Mouse (Mus musculus): Measurements from ENCODE around the gene Ripor1. TPM values are rescaled to one million over a fixed set of nuclear protein-coding genes. Genes with fewer than 3 reads are reported as not detected.

The Ripor1 gene
- total and polyA plus RNA-seq, 3 experiments = 8.0 to 179 (median 150) TPM

GRCm38 (mm10) chr8:105623679-105624245 is 18.7 kb downstream of the Ripor1 start:
- DNase-seq (ENCODE audit: low spot score) = no peak

GRCm38 (mm10) chr8:105624401-105624800 is 19.3 kb downstream of the Ripor1 start:
- TF ChIP-seq GATA1 (IDR thresholded peaks at IDR 0.05; ENCODE audit: borderline replicate concordance, low read length) = no peak
- TF ChIP-seq TAL1 (conservative IDR thresholded peaks at IDR 0.05; ENCODE audit: low read depth, low read length) = no peak
- TF ChIP-seq POLR2AphosphoS5 (IDR thresholded peaks at IDR 0.05; ENCODE audit: insufficient replicate concordance, low read depth, low read length) = no peak
- no peak for TF ChIP-seq CTCF (IDR thresholded peaks at IDR 0.05; ENCODE audit: low read depth, low read length)
- Histone ChIP-seq H3K36me3 (replicated peaks) (peaks cover 85% of the 10 kb centered on the region), H3K4me1 (ENCODE audit: insufficient read depth, low read depth, low read length) (peaks cover 56% of the 10 kb centered on the region), H3K4me3 (ENCODE audit: low read depth, low read length) (no peak overlapping the region), H3K9me3 (replicated peaks) (no peaks in the 10 kb centered on the region), H3K27me3 (ENCODE audit: insufficient read depth, low read length) (no peaks in the 10 kb centered on the region; the same call in 1 of the 2 replicates)
- ATAC-seq (ENCODE audit: extremely low read depth, insufficient number of reproducible peaks, low FRiP score, poor library complexity, severe bottlenecking) (no peak), DNase-seq (ENCODE audit: low spot score) (no peak)

More at GRCm38 (mm10) chr8:105623679-105624245, 18.7 kb downstream of the Ripor1 start:
- peaks cover 62% of the 10 kb centered on the region for H3K4me1 ChIP-seq (ENCODE audit: insufficient read depth, low read depth, low read length)
- TF ChIP-seq POLR2AphosphoS5 (IDR thresholded peaks at IDR 0.05; ENCODE audit: insufficient replicate concordance, low read depth, low read length) (no peak), GATA2 (IDR thresholded peaks at IDR 0.05; ENCODE audit: borderline replicate concordance, low read depth, low read length) (no peak), CTCF (IDR thresholded peaks at IDR 0.05; ENCODE audit: low read depth, low read length) (no peak), GATA1 (IDR thresholded peaks at IDR 0.05; ENCODE audit: borderline replicate concordance, low read length) (no peak), TAL1 (conservative IDR thresholded peaks at IDR 0.05; ENCODE audit: low read depth, low read length) (no peak)
- no peak overlapping the region for H3K4me3 ChIP-seq (ENCODE audit: low read depth, low read length)
- H3K36me3 ChIP-seq (replicated peaks) = peaks cover 90% of the 10 kb centered on the region
- ATAC-seq (ENCODE audit: extremely low read depth, insufficient number of reproducible peaks, low FRiP score, poor library complexity, severe bottlenecking) = no peak
- no peaks in the 10 kb centered on the region for H3K9me3 ChIP-seq (replicated peaks)
- H3K27me3 ChIP-seq (ENCODE audit: insufficient read depth, low read length) = no peaks in the 10 kb centered on the region; the same call in 1 of the 2 replicates

GRCm38 (mm10) chr8:105624831-105625230 is 19.8 kb downstream of the Ripor1 start:
- TF ChIP-seq TAL1 (conservative IDR thresholded peaks at IDR 0.05; ENCODE audit: low read depth, low read length) (no peak), GATA1 (IDR thresholded peaks at IDR 0.05; ENCODE audit: borderline replicate concordance, low read length) (no peak), GATA2 (IDR thresholded peaks at IDR 0.05; ENCODE audit: borderline replicate concordance, low read depth, low read length) (no peak), POLR2AphosphoS5 (IDR thresholded peaks at IDR 0.05; ENCODE audit: insufficient replicate concordance, low read depth, low read length) (peak; percentile 19; the same call in 1 of the 2 replicates), CTCF (IDR thresholded peaks at IDR 0.05; ENCODE audit: low read depth, low read length) (no peak)
- H3K36me3 ChIP-seq (replicated peaks) = peaks cover 85% of the 10 kb centered on the region
- ATAC-seq (ENCODE audit: extremely low read depth, insufficient number of reproducible peaks, low FRiP score, poor library complexity, severe bottlenecking) (no peak), DNase-seq (ENCODE audit: low spot score) (no peak)
- no peaks in the 10 kb centered on the region; the same call in 1 of the 2 replicates for H3K27me3 ChIP-seq (ENCODE audit: insufficient read depth, low read length)
- peaks cover 52% of the 10 kb centered on the region for H3K4me1 ChIP-seq (ENCODE audit: insufficient read depth, low read depth, low read length)
- H3K9me3 ChIP-seq (replicated peaks) = no peaks in the 10 kb centered on the region
- H3K4me3 ChIP-seq (ENCODE audit: low read depth, low read length) = no peak overlapping the region

GRCm38 (mm10) chr8:105626086-105626485 is 21.0 kb downstream of the Ripor1 start:
- DNase-seq (ENCODE audit: low spot score) = no peak
- no peaks in the 10 kb centered on the region for H3K9me3 ChIP-seq (replicated peaks)
- no peak overlapping the region for H3K4me3 ChIP-seq (ENCODE audit: low read depth, low read length)
- H3K36me3 ChIP-seq (replicated peaks) = peaks cover 83% of the 10 kb centered on the region
- TF ChIP-seq CTCF (IDR thresholded peaks at IDR 0.05; ENCODE audit: low read depth, low read length) = no peak
- TF ChIP-seq POLR2AphosphoS5 (IDR thresholded peaks at IDR 0.05; ENCODE audit: insufficient replicate concordance, low read depth, low read length) = no peak
- TF ChIP-seq GATA2 (IDR thresholded peaks at IDR 0.05; ENCODE audit: borderline replicate concordance, low read depth, low read length) = no peak
- no peak for TF ChIP-seq TAL1 (conservative IDR thresholded peaks at IDR 0.05; ENCODE audit: low read depth, low read length)
- H3K27me3 ChIP-seq (ENCODE audit: insufficient read depth, low read length) = no peaks in the 10 kb centered on the region
- ATAC-seq (ENCODE audit: extremely low read depth, insufficient number of reproducible peaks, low FRiP score, poor library complexity, severe bottlenecking) = no peak
- H3K4me1 ChIP-seq (ENCODE audit: insufficient read depth, low read depth, low read length) = peaks cover 42% of the 10 kb centered on the region

GRCm38 (mm10) chr8:105629337-105629736 is 24.3 kb downstream of the Ripor1 start:
- no peak for ATAC-seq (ENCODE audit: extremely low read depth, insufficient number of reproducible peaks, low FRiP score, poor library complexity, severe bottlenecking)
- Histone ChIP-seq H3K27me3 (ENCODE audit: insufficient read depth, low read length) (no peaks in the 10 kb centered on the region), H3K4me1 (ENCODE audit: insufficient read depth, low read depth, low read length) (peaks cover 16% of the 10 kb centered on the region), H3K4me3 (ENCODE audit: low read depth, low read length) (no peak overlapping the region), H3K9me3 (replicated peaks) (no peaks in the 10 kb centered on the region), H3K36me3 (replicated peaks) (peaks cover 63% of the 10 kb centered on the region)
- TF ChIP-seq GATA1 (IDR thresholded peaks at IDR 0.05; ENCODE audit: borderline replicate concordance, low read length) (no peak), POLR2AphosphoS5 (IDR thresholded peaks at IDR 0.05; ENCODE audit: insufficient replicate concordance, low read depth, low read length) (no peak), CTCF (IDR thresholded peaks at IDR 0.05; ENCODE audit: low read depth, low read length) (no peak), TAL1 (conservative IDR thresholded peaks at IDR 0.05; ENCODE audit: low read depth, low read length) (no peak), GATA2 (IDR thresholded peaks at IDR 0.05; ENCODE audit: borderline replicate concordance, low read depth, low read length) (no peak)
- no peak for DNase-seq (ENCODE audit: low spot score)

GRCm38 (mm10) chr8:105634771-105635458 is 29.9 kb downstream of the Ripor1 start:
- Histone ChIP-seq H3K9me3 (replicated peaks) (no peaks in the 10 kb centered on the region), H3K36me3 (replicated peaks) (peaks cover 36% of the 10 kb centered on the region), H3K27me3 (ENCODE audit: insufficient read depth, low read length) (no peaks in the 10 kb centered on the region), H3K4me1 (ENCODE audit: insufficient read depth, low read depth, low read length) (peaks cover 39% of the 10 kb centered on the region), H3K4me3 (ENCODE audit: low read depth, low read length) (peak overlapping the region; percentile 90)
- ATAC-seq (ENCODE audit: extremely low read depth, insufficient number of reproducible peaks, low FRiP score, poor library complexity, severe bottlenecking) = no peak
- no peak for DNase-seq (ENCODE audit: low spot score)
- TF ChIP-seq TAL1 (conservative IDR thresholded peaks at IDR 0.05; ENCODE audit: low read depth, low read length) (no peak), GATA1 (IDR thresholded peaks at IDR 0.05; ENCODE audit: borderline replicate concordance, low read length) (no peak), POLR2AphosphoS5 (IDR thresholded peaks at IDR 0.05; ENCODE audit: insufficient replicate concordance, low read depth, low read length) (no peak), CTCF (IDR thresholded peaks at IDR 0.05; ENCODE audit: low read depth, low read length) (no peak), GATA2 (IDR thresholded peaks at IDR 0.05; ENCODE audit: borderline replicate concordance, low read depth, low read length) (no peak)

All from G1E (cell line).